Mouse (Mus musculus) kidney, postnatal 0 days (tissue): ENCODE results near the gene Smarca4. TPM values are rescaled to one million over a fixed set of nuclear protein-coding genes. Genes with fewer than 3 reads are reported as not detected.
A peak's percentile ranks its signal among the peaks of the same experiment; 100 is the strongest.

Experiments used
- ATAC-seq: fragments of 200-750 bp; cut with Nextera tagmentation; replicated peaks from 2 replicates; pipeline ENCODE4 v1.8.0; 2017; ENCODE audit warnings: low read depth, moderate number of reproducible peaks, moderate TSS enrichment, moderate library complexity; ENCODE audit not compliant: low FRiP score
- DNase-seq: peaks from one replicate; pipeline ENCODE4 v3.0.0-alpha.2; 2016; ENCODE audit warnings: low spot score
- H3K27ac ChIP-seq: fragments of 300-500 bp; sonication (generic); 2 replicates; pipeline ENCODE4 v1.5.1; 2014; ENCODE audit warnings: mild to moderate bottlenecking
- H3K27me3 ChIP-seq: fragments of 300-500 bp; sonication (generic); 2 replicates; pipeline ENCODE4 v1.6.1; 2014; ENCODE audit warnings: low read length, mixed read lengths; ENCODE audit not compliant: insufficient read depth
- H3K36me3 ChIP-seq: fragments of 300-500 bp; sonication (generic); 2 replicates; pipeline ENCODE4 v1.6.1; 2014; ENCODE audit warnings: low read length, mixed read lengths; ENCODE audit not compliant: insufficient read depth
- H3K4me1 ChIP-seq: fragments of 300-500 bp; sonication (generic); replicated peaks from 2 replicates; pipeline ENCODE4 v1.6.1; 2014; ENCODE audit warnings: antibody characterized with exemption, low read length, mixed read lengths; ENCODE audit not compliant: insufficient read depth
- H3K4me2 ChIP-seq: fragments of 300-500 bp; sonication (generic); 2 replicates; pipeline ENCODE4 v1.6.1; 2014; ENCODE audit warnings: mild to moderate bottlenecking, low read length, moderate library complexity, mixed read lengths
- H3K4me3 ChIP-seq: fragments of 300-500 bp; sonication (generic); replicated peaks from 2 replicates; pipeline ENCODE4 v1.5.1; 2014; ENCODE audit warnings: low read depth, low read length
- H3K9ac ChIP-seq: fragments of 300-500 bp; sonication (generic); 2 replicates; pipeline ENCODE4 v1.6.1; 2014; ENCODE audit warnings: low read depth, low read length
- H3K9me3 ChIP-seq: fragments of 300-500 bp; sonication (generic); replicated peaks from 2 replicates; pipeline ENCODE4 v1.6.1; 2016; ENCODE audit warnings: low read length, inconsistent platforms, mixed read lengths
- CTCF ChIP-seq: IDR thresholded peaks from 2 replicates; pipeline ENCODE4 v1.5.1; 2016; ENCODE audit warnings: antibody characterized with exemption, low read depth, mild to moderate bottlenecking, moderate library complexity
- WGBS: fragments of 180-500 bp; shearing (Covaris S2); extraction: QIAGEN DNeasy Blood & Tissue Kit; methylation state at CpG from one replicate; pipeline ENCODE4 v1.1.7; 2014; 5-methylcytosine and 5-hydroxymethylcytosine counted together
- polyA plus RNA-seq: library from polyadenylated mRNA; unstranded; fragments of >200 nt; fragmentation: Nextera tagmentation; extraction: Ambion mirVana; gene quantifications from 2 replicates; pipeline ENCODE4 v1.2.1, GENCODE M21; 2015

Smarca4 gene
- polyA plus RNA-seq, 1 experiment from 2014 or later, result 41.7 TPM

- no peaks in the 10 kb centered on the region for H3K36me3 ChIP-seq
- H3K4me3 ChIP-seq, result no peak overlapping the region
- ATAC-seq, result no peak
- no peak overlapping the region for H3K4me2 ChIP-seq
- no peak for TF ChIP-seq CTCF
- DNase-seq, result no peak
- H3K9me3 ChIP-seq, result no peaks in the 10 kb centered on the region
- 87% methylated on average over 2 of the region's 2 CpGs for WGBS
- no peak overlapping the region for H3K9ac ChIP-seq
- H3K4me1 ChIP-seq, result no peaks in the 10 kb centered on the region
- no peak overlapping the region for H3K27ac ChIP-seq
- no peaks in the 10 kb centered on the region for H3K27me3 ChIP-seq
These were observed 101.0 kb downstream of the Smarca4 start for GRCm38 (mm10) chr9:21717015-21717414.

GRCm38 (mm10) chr9:21721036-21721435 lies 105.1 kb downstream of the Smarca4 start:
- Histone ChIP-seq H3K9ac (no peak overlapping the region), H3K4me3 (no peak overlapping the region), H3K4me2 (no peak overlapping the region), H3K36me3 (no peaks in the 10 kb centered on the region), H3K9me3 (no peaks in the 10 kb centered on the region), H3K27ac (no peak overlapping the region), H3K4me1 (peaks cover 16% of the 10 kb centered on the region), H3K27me3 (no peaks in the 10 kb centered on the region)
- ATAC-seq (no peak), DNase-seq (no peak)
- 69% methylated on average over 2 of the region's 2 CpGs for WGBS
- no peak for TF ChIP-seq CTCF

- H3K4me1 ChIP-seq, result peaks cover 21% of the 10 kb centered on the region
- peak within 1 kb of the TSS; percentile 70 for H3K4me2 ChIP-seq
- no peaks in the 10 kb centered on the region for H3K27me3 ChIP-seq
- TF ChIP-seq CTCF, result 0 out of 2 replicates have a peak, but pooled peaks have one; percentile 5
- H3K9ac ChIP-seq, result peak within 1 kb of the TSS; percentile 60
- ATAC-seq (peak; percentile 84), DNase-seq (peak; percentile 98)
- 1% methylated on average over 47 of the region's 47 CpGs for WGBS
- no peaks in the 10 kb centered on the region for H3K36me3 ChIP-seq
- H3K9me3 ChIP-seq, result no peaks in the 10 kb centered on the region
- peak within 1 kb of the TSS; percentile 52 for H3K4me3 ChIP-seq
- H3K27ac ChIP-seq, result peak within 1 kb of the TSS; percentile 88
These were observed 107.6 kb downstream of the Smarca4 start, which contains the start of gene Ldlr for GRCm38 (mm10) chr9:21723377-21724146. Gene Ldlr (plus strand): TSS chr9:21723483.

GRCm38 (mm10) chr9:21724147-21724536 lies 108.2 kb downstream of the Smarca4 start:
- peak; percentile 96 for ATAC-seq
- peak; percentile 98 for DNase-seq
- Histone ChIP-seq H3K9ac (peak overlapping the region; percentile 60), H3K4me1 (peaks cover 23% of the 10 kb centered on the region), H3K27ac (peak overlapping the region; percentile 88), H3K27me3 (no peaks in the 10 kb centered on the region), H3K9me3 (no peaks in the 10 kb centered on the region), H3K36me3 (no peaks in the 10 kb centered on the region), H3K4me2 (peak overlapping the region; percentile 70), H3K4me3 (peak overlapping the region; percentile 52)
- 3% methylated on average over 18 of the region's 18 CpGs for WGBS
- no peak for TF ChIP-seq CTCF

- Histone ChIP-seq H3K27ac (no peak overlapping the region), H3K9ac (no peak overlapping the region), H3K9me3 (no peaks in the 10 kb centered on the region), H3K36me3 (no peaks in the 10 kb centered on the region), H3K27me3 (no peaks in the 10 kb centered on the region), H3K4me1 (peaks cover 24% of the 10 kb centered on the region), H3K4me3 (peak overlapping the region; percentile 52; the same call in 1 of the 2 replicates), H3K4me2 (peak overlapping the region; percentile 70)
- DNase-seq (no peak), ATAC-seq (no peak)
- TF ChIP-seq CTCF, result no peak
- WGBS, result 72% methylated on average over 23 of the region's 23 CpGs
These were observed 109.5 kb downstream of the Smarca4 start for GRCm38 (mm10) chr9:21725224-21726121.

- no peaks in the 10 kb centered on the region for H3K36me3 ChIP-seq
- H3K4me2 ChIP-seq, result no peak overlapping the region
- TF ChIP-seq CTCF, result no peak
- no peaks in the 10 kb centered on the region for H3K9me3 ChIP-seq
- no peak for DNase-seq
- H3K27me3 ChIP-seq, result no peaks in the 10 kb centered on the region
- H3K27ac ChIP-seq, result no peak overlapping the region
- no peak for ATAC-seq
- no peak overlapping the region for H3K9ac ChIP-seq
- peaks cover 24% of the 10 kb centered on the region for H3K4me1 ChIP-seq
- 70% methylated on average over 14 of the region's 14 CpGs for WGBS
- no peak overlapping the region for H3K4me3 ChIP-seq
These were observed 110.4 kb downstream of the Smarca4 start for GRCm38 (mm10) chr9:21726218-21726975.
